Mouse (Mus musculus): ENCODE measurements around the gene C2cd4a. TPM values are rescaled to one million over a fixed set of nuclear protein-coding genes. Genes with fewer than 3 reads are reported as not detected.

The C2cd4a gene
- polyA plus RNA-seq, 1 experiment from 2014 or later, result 0.44 TPM

Other genes with a start within 250 kb of the C2cd4a start
- 0.15 TPM in 1 of 2 replicates, not detected in the other for gene C2cd4b, start 72.9 kb downstream of the C2cd4a start, polyA plus RNA-seq (2015; fragmentation: Nextera tagmentation; extraction: Ambion mirVana)
- 3.2 and 4.6 TPM in 2 replicates for gene Vps13c, start 8.1 kb upstream of the C2cd4a start, polyA plus RNA-seq (2015; fragmentation: Nextera tagmentation; extraction: Ambion mirVana)

All from kidney, embryonic 16.5 days (tissue).